9 mouse cellular contexts compared by ENCODE assay signal in genomic region chr19:48204476-48204875, GRCm38 (mm10). TPM values are rescaled to one million over a fixed set of nuclear protein-coding genes. Genes with fewer than 3 reads are reported as not detected.
DNase-seq lines count a peak whose midpoint lies in the region; ATAC-seq lines count a peak whose summit lies in the region.
"Had no signal": no experiment of that assay in that cellular context is flagged by ENCODE, and none has a peak within 500 bp of the region (broad histone marks: within the 10 kb centered on the region; RNA-seq: fewer than 3 reads in every experiment).

No protein-coding gene starts in this region.

- peaks cover 49% of the 10 kb centered on the region for H3K27me3 ChIP-seq in kidney, embryonic 16.5 days (ENCODE audit: insufficient read depth, low read length)
- peaks cover 9% of the 10 kb centered on the region; the same call in 1 of the 2 replicates for H3K27me3 ChIP-seq in forebrain, embryonic 16.5 days (replicated peaks; ENCODE audit: control insufficient read depth, insufficient read depth, low read length)
- peaks cover 62% of the 10 kb centered on the region for H3K27me3 ChIP-seq in midbrain, embryonic 10.5 days (ENCODE audit: low read depth, poor library complexity, severe bottlenecking)

- H3K4me2 ChIP-seq in kidney, embryonic 16.5 days (replicated peaks; ENCODE audit: low read depth, low read length) = peak overlapping the region; percentile 97
- peak overlapping the region; percentile 96 for H3K4me2 ChIP-seq in forebrain, embryonic 16.5 days (ENCODE audit: low read length)

- no peak for ATAC-seq in kidney, embryonic 16.5 days (ENCODE audit: low FRiP score, low TSS enrichment)
- ATAC-seq in forebrain, embryonic 16.5 days = no peak

- peaks cover 20% of the 10 kb centered on the region for H3K4me1 ChIP-seq in kidney, embryonic 16.5 days (ENCODE audit: insufficient read depth, low read length)
- H3K4me1 ChIP-seq in forebrain, embryonic 16.5 days (replicated peaks; ENCODE audit: control insufficient read depth, insufficient read depth, low read length) = peaks cover 25% of the 10 kb centered on the region
- H3K4me1 ChIP-seq in midbrain, embryonic 10.5 days = peaks cover 48% of the 10 kb centered on the region

- under 1% methylated on average over 8 of the region's 8 CpGs for WGBS in kidney, embryonic 16.5 days
- 1% methylated on average over 8 of the region's 8 CpGs for WGBS in forebrain, embryonic 16.5 days
- WGBS in midbrain, embryonic 10.5 days = 1% methylated on average over 8 of the region's 8 CpGs

- no peak overlapping the region for H3K27ac ChIP-seq in kidney, embryonic 16.5 days (ENCODE audit: low read length)
- H3K27ac ChIP-seq in forebrain, embryonic 16.5 days (ENCODE audit: low read length) = no peak overlapping the region; the same call in 1 of the 2 replicates
- H3K27ac ChIP-seq in midbrain, embryonic 10.5 days (replicated peaks) = no peak overlapping the region
- H3K27ac ChIP-seq: macrophage had no signal

- peaks cover 5% of the 10 kb centered on the region; the same call in 1 of the 2 replicates for H3K9me3 ChIP-seq in kidney, embryonic 16.5 days (ENCODE audit: low read length)
- no peaks in the 10 kb centered on the region for H3K9me3 ChIP-seq in forebrain, embryonic 16.5 days (ENCODE audit: control insufficient read depth, low read length)
- H3K9me3 ChIP-seq in midbrain, embryonic 10.5 days (replicated peaks) = no peaks in the 10 kb centered on the region

- peak overlapping the region; percentile 59 for H3K4me3 ChIP-seq in kidney, embryonic 16.5 days (ENCODE audit: low read length)
- peak overlapping the region; percentile 62 for H3K4me3 ChIP-seq in forebrain, embryonic 16.5 days (replicated peaks; ENCODE audit: low read length)
- H3K4me3 ChIP-seq in midbrain, embryonic 10.5 days = peak overlapping the region; percentile 72

- H3K36me3 ChIP-seq in kidney, embryonic 16.5 days (ENCODE audit: insufficient read depth, low read length) = no peaks in the 10 kb centered on the region
- no peaks in the 10 kb centered on the region for H3K36me3 ChIP-seq in forebrain, embryonic 16.5 days (ENCODE audit: control insufficient read depth, insufficient read depth)
- no peaks in the 10 kb centered on the region for H3K36me3 ChIP-seq in midbrain, embryonic 10.5 days

- no peak overlapping the region for H3K9ac ChIP-seq in kidney, embryonic 16.5 days (replicated peaks; ENCODE audit: low read length)
- H3K9ac ChIP-seq in forebrain, embryonic 16.5 days (replicated peaks; ENCODE audit: low read depth, low read length) = peak overlapping the region; percentile 69

- DNase-seq in kidney, postnatal 10 days = no peak
- peak; percentile 11 for DNase-seq in embryo, embryonic 9.5 days (ENCODE audit: extremely low spot score)
- DNase-seq in midbrain, embryonic 10.5 days (ENCODE audit: low spot score) = peak; percentile 15
- DNase-seq in adrenal gland, postnatal 10 days = no peak
- no peak for DNase-seq in frontal cortex, postnatal 14 days (ENCODE audit: low spot score in 2 of 2)
- no peak for DNase-seq in cerebellum, adult 9-10 months

RNA-seq across cellular contexts. Expression of gene Sorcs3, which starts 1.3 kb away (rescaled TPM):
- polyA plus RNA-seq in kidney, embryonic 16.5 days (2015; fragmentation: Nextera tagmentation; extraction: Ambion mirVana) = 1.3 and 1.8 TPM in 2 replicates
- 6.5 and 9.9 TPM in 2 replicates for polyA plus RNA-seq in forebrain, embryonic 16.5 days (2015; fragmentation: Nextera tagmentation; extraction: Ambion mirVana)
- 0.99 and 1.9 TPM in 2 replicates for polyA plus RNA-seq in midbrain, embryonic 10.5 days (2016; fragmentation: Nextera tagmentation; extraction: Ambion mirVana)
- under 1 TPM; 0.06 to 0.18 TPM for total RNA-seq in adrenal gland, postnatal 10 days (2021)
- polyA plus RNA-seq: macrophage had no signal

Comparison
In these comparisons a context has a peak if more than half of its experiments do, and no peak if none do; other contexts are left out.
1. DNase-seq: peak in embryo, embryonic 9.5 days (single experiment) and midbrain, embryonic 10.5 days (single experiment); none in kidney, postnatal 10 days (single experiment), adrenal gland, postnatal 10 days (single experiment), frontal cortex, postnatal 14 days (0 of 2) and cerebellum, adult 9-10 months (single experiment).
2. Peak in every context shown above with its lines, with median percentiles within 50 percentile points of each other: H3K4me3 ChIP-seq.